Mouse (Mus musculus) stomach, postnatal 0 days (tissue): Measurements from ENCODE around the gene Mmp23.

Experiments used
- CTCF ChIP-seq: IDR thresholded peaks from 2 replicates; pipeline ENCODE4 v1.5.1; 2016; ENCODE audit warnings: antibody characterized with exemption, low read depth, mild to moderate bottlenecking, moderate library complexity
- EP300 ChIP-seq: optimal IDR thresholded peaks from 2 replicates; pipeline ENCODE3; 2016; ENCODE audit warnings: antibody characterized with exemption

DNA sequence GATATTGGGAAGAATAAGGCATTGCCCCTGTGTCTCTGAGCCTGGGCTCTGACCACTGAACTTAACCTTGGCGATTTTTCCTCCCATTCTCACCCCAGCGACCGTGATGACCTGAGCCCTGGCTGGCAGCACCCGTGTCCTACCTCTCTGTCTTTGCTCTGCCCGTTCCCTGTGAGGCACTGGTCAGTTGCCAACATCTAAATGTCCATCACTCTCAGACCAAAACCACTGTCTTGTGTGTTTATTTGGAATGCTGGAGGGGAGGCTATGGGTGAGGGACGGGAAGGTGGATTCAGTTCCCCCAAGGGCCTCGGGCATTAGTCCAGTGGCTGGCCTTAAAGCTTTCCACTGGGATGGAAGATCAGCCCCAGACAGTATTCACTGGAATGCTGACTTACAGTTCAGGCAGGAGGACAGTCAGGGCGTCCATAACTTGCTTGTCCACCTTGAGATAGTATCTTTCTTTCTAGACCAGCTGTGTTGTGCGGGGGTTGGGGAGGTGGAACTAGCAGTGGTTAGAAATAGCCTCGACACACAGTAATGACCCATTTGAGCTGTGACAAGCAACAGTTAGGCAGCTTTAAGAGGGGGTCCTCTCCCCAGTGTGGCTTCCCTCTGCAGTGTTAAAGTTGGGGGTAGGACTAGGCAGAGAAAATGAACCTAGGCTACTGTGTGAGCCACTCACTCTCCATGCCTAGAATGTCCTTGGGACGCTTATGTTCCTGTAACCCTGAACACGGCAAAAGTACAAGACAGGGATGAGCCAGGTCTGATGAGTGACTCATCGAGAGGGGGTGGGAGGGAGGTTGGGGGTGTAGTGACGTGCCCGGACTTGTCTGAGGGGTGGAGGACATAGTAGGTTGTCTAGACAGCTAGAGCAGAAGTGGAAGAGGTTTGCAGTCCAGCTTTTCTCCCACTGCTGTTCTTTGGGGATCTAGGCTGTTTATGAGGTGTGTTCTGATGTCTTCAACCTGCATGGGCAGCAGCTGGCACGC is 43.4 kb upstream of the Mmp23 start:
- TF ChIP-seq CTCF, result no peak
- TF ChIP-seq EP300, result no peak
